Mouse (Mus musculus) cerebellum, adult 2 months (tissue): ENCODE data around the gene Syt10.

Experiments used
- CTCF ChIP-seq: fragments of 200-500 bp; IDR thresholded peaks from 2 replicates; pipeline ENCODE4 v1.5.1; 2011; ENCODE audit warnings: low read depth, mild to moderate bottlenecking, control low read depth, low read length, moderate library complexity, borderline replicate concordance; ENCODE audit not compliant: insufficient read depth
- POLR2A ChIP-seq: fragments of 200-500 bp; IDR thresholded peaks from 2 replicates; pipeline ENCODE4 v1.6.1; 2011; ENCODE audit warnings: low read length, control low read depth, borderline replicate concordance; ENCODE audit not compliant: insufficient read depth

GRCm38 (mm10) chr15:89804478-89804877 is 37.2 kb downstream of the Syt10 start:
- TF ChIP-seq CTCF = no peak
- TF ChIP-seq POLR2A = no peak
